Mouse (Mus musculus): ENCODE results near the gene Fam193b.
A peak's percentile ranks its signal among the peaks of the same experiment; 100 is the strongest.
"Not testable (repeated sequence)": the region's sequence is repeated elsewhere in the genome, so short reads cannot be mapped to it uniquely, and the experiment has no call there.

Gene Fam193b

GRCm38 (mm10) chr13:55571027-55571751 is at the start of gene Fam193b:
TSS of gene Fam193b (minus strand) at chr13:55571120.
- DNase-seq (ENCODE audit: low spot score), result peak; percentile 91

- DNase-seq (ENCODE audit: low spot score), result no peak
Observed at GRCm38 (mm10) chr13:55620275-55620674, 49.4 kb upstream of the Fam193b start.

- no peak for DNase-seq (ENCODE audit: low spot score)
Observed at GRCm38 (mm10) chr13:55619328-55619727, 48.4 kb upstream of the Fam193b start.

GRCm38 (mm10) chr13:55613471-55613870 is 42.6 kb upstream of the Fam193b start:
- no peak for DNase-seq (ENCODE audit: low spot score)

- no peak for DNase-seq (ENCODE audit: low spot score)
Observed at GRCm38 (mm10) chr13:55611996-55612395, 41.1 kb upstream of the Fam193b start.

- DNase-seq (ENCODE audit: low spot score), result no peak
Observed at GRCm38 (mm10) chr13:55607624-55608006, 36.7 kb upstream of the Fam193b start.

- no peak for DNase-seq (ENCODE audit: low spot score)
Observed at GRCm38 (mm10) chr13:55606899-55607623, 36.1 kb upstream of the Fam193b start.

GRCm38 (mm10) chr13:55604606-55605005 is 33.7 kb upstream of the Fam193b start:
- DNase-seq (ENCODE audit: low spot score), result no peak

- peak; percentile 73 for DNase-seq (ENCODE audit: low spot score)
Observed at GRCm38 (mm10) chr13:55601611-55602010, 30.7 kb upstream of the Fam193b start.

GRCm38 (mm10) chr13:55600657-55601056 is 29.7 kb upstream of the Fam193b start:
- DNase-seq (ENCODE audit: low spot score), result no peak

GRCm38 (mm10) chr13:55599566-55600540 is 28.9 kb upstream of the Fam193b start, which contains the start of gene B4galt7:
TSS of gene B4galt7 (plus strand) at chr13:55599896.
- DNase-seq (ENCODE audit: low spot score), result peak; percentile 76

- no peak for DNase-seq (ENCODE audit: low spot score)
Observed at GRCm38 (mm10) chr13:55596802-55597201, 25.9 kb upstream of the Fam193b start.

GRCm38 (mm10) chr13:55595375-55595774 is 24.5 kb upstream of the Fam193b start:
- no peak for DNase-seq (ENCODE audit: low spot score)

GRCm38 (mm10) chr13:55593254-55593747 is 22.4 kb upstream of the Fam193b start:
- DNase-seq (ENCODE audit: low spot score), result no peak

GRCm38 (mm10) chr13:55592512-55593253 is 21.8 kb upstream of the Fam193b start:
- DNase-seq (ENCODE audit: low spot score), result peak; percentile 89

GRCm38 (mm10) chr13:55591961-55592490 is 21.1 kb upstream of the Fam193b start:
- DNase-seq (ENCODE audit: low spot score), result no peak

GRCm38 (mm10) chr13:55578086-55578485 is 7.2 kb upstream of the Fam193b start:
- DNase-seq (ENCODE audit: low spot score), result no peak

- DNase-seq (ENCODE audit: low spot score), result not testable (repeated sequence)
Observed at GRCm38 (mm10) chr13:55576872-55577271, 6.0 kb upstream of the Fam193b start.

GRCm38 (mm10) chr13:55575932-55576331 is 5.0 kb upstream of the Fam193b start:
- DNase-seq (ENCODE audit: low spot score), result no peak

- no peak for DNase-seq (ENCODE audit: low spot score)
Observed at GRCm38 (mm10) chr13:55574321-55574720, 3.4 kb upstream of the Fam193b start.

- DNase-seq (ENCODE audit: low spot score), result no peak
Observed at GRCm38 (mm10) chr13:55573432-55573831, 2.5 kb upstream of the Fam193b start, which contains the start of gene Tmed9. TSS of gene Tmed9 (plus strand) at chr13:55573732.
